Mouse (Mus musculus): ENCODE results near the gene Map1lc3b.

DNA sequence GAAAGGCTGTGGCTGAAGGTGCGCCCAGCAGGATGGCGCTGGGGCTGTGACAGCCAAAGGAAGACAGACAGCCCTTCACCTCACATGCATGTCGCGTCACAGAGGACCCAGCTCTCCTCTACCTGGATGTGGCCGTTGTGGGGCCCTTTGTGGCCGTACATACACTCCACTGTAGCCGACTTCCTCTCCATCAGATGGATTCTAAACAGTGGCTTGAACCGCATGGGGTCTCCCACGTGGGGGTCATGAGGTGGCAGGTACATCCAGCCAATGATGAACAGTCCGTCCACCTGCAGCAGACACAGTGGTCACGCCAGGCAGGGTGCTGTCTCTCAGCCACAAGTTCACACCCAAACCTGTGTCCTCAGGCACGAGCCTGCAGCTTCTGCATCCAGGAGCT is 30.4 kb upstream of the Map1lc3b start:
- TF ChIP-seq CTCF (IDR thresholded peaks at IDR 0.05; ENCODE audit: control insufficient read depth, insufficient read depth, low read length) = no peak
- no peak for TF ChIP-seq POLR2A (IDR thresholded peaks at IDR 0.05; ENCODE audit: borderline replicate concordance, control insufficient read depth, low read depth, low read length)

Data from bone marrow, adult 2 months (tissue).